Mouse (Mus musculus) monocyte, adult 2 months (primary cell): ENCODE measurements around the gene Stat3.

Source experiments
- DNase-seq, 2 experiments: peaks; one replicate each; pipeline ENCODE4 v3.0.0; 2022; ENCODE audit warnings: low spot score in 2 of 2, low read depth in 1 of 2

The Stat3 gene

GRCm38 (mm10) chr11:100939512-100940151 is at the start of gene Stat3:
Stat3 (minus strand) TSS chr11:100939540.
- peak; percentile 98 to 99 for DNase-seq

GRCm38 (mm10) chr11:100988674-100989073 is 49.3 kb upstream of the Stat3 start:
- no peak for DNase-seq

GRCm38 (mm10) chr11:100985607-100986006 is 46.3 kb upstream of the Stat3 start:
- no peak for DNase-seq

GRCm38 (mm10) chr11:100983778-100984131 is 44.4 kb upstream of the Stat3 start:
- DNase-seq: no peak

- peak in 1 of 2 experiments; percentile 41 for DNase-seq
These were observed 43.9 kb upstream of the Stat3 start for GRCm38 (mm10) chr11:100983125-100983777.

- DNase-seq: no peak
These were observed 42.7 kb upstream of the Stat3 start for GRCm38 (mm10) chr11:100982087-100982486.

- DNase-seq: no peak
These were observed 41.9 kb upstream of the Stat3 start for GRCm38 (mm10) chr11:100981236-100981635.

- no peak for DNase-seq
These were observed 41.1 kb upstream of the Stat3 start for GRCm38 (mm10) chr11:100980438-100980837.

GRCm38 (mm10) chr11:100979887-100980286 is 40.5 kb upstream of the Stat3 start:
- DNase-seq: no peak

- no peak for DNase-seq
These were observed 35.9 kb upstream of the Stat3 start for GRCm38 (mm10) chr11:100975241-100975640.

- no peak for DNase-seq
These were observed 35.1 kb upstream of the Stat3 start for GRCm38 (mm10) chr11:100974381-100974970.

- DNase-seq: no peak
These were observed 33.9 kb upstream of the Stat3 start for GRCm38 (mm10) chr11:100973245-100973644.

- no peak for DNase-seq
These were observed 32.1 kb upstream of the Stat3 start for GRCm38 (mm10) chr11:100971455-100971854.

- DNase-seq: no peak
These were observed 31.2 kb upstream of the Stat3 start, which contains the start of gene Cavin1 for GRCm38 (mm10) chr11:100970557-100970937. Cavin1 (minus strand) TSS chr11:100970887.

GRCm38 (mm10) chr11:100969744-100970556 is 30.6 kb upstream of the Stat3 start:
- DNase-seq: no peak

GRCm38 (mm10) chr11:100969189-100969743 is 29.9 kb upstream of the Stat3 start:
- no peak for DNase-seq

GRCm38 (mm10) chr11:100968501-100968900 is 29.2 kb upstream of the Stat3 start:
- no peak for DNase-seq

GRCm38 (mm10) chr11:100967881-100968420 is 28.6 kb upstream of the Stat3 start:
- DNase-seq: no peak

GRCm38 (mm10) chr11:100967376-100967775 is 28.0 kb upstream of the Stat3 start:
- no peak for DNase-seq

GRCm38 (mm10) chr11:100965760-100966159 is 26.4 kb upstream of the Stat3 start:
- DNase-seq: no peak
